Mouse (Mus musculus): ENCODE data around the gene Ccz1.

DNA sequence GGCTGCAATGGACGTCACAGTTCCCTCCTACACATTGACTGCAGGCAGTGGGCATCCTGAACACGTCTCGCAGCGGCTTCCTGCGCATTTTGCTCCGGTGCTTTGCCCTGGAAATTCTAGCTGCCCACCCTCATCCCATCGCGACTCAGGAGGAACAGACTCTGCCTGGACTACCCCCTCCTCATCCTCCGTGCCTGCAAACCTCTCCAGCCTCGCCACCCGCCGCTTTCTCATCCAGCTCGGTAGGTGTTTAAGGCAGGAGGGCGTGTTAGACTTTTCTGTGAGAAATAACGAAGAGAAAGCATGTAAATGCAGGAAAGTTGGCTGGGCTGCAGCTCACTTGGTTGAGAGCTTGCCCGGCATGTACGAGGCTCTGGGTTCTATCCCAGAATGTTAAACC is 22.3 kb upstream of the Ccz1 start:
- TF ChIP-seq EP300 (IDR thresholded peaks at IDR 0.05) (no peak), CTCF (IDR thresholded peaks at IDR 0.05) (no peak)

Data from lung, postnatal 0 days (tissue).